Mouse (Mus musculus): ENCODE data around the gene Cdc42bpb. TPM values are rescaled to one million over a fixed set of nuclear protein-coding genes. Genes with fewer than 3 reads are reported as not detected.

Gene Cdc42bpb
- polyA plus RNA-seq, 1 experiment from 2014 or later, result 29.3 TPM

GRCm38 (mm10) chr12:111271966-111272365 lies 105.6 kb downstream of the Cdc42bpb start:
- H3K9me3 ChIP-seq (replicated peaks; ENCODE audit: control insufficient read depth, low read length), result no peaks in the 10 kb centered on the region
- 19% methylated on average over 8 of the region's 8 CpGs for WGBS
- H3K4me2 ChIP-seq (ENCODE audit: low read depth, low read length), result no peak overlapping the region; the same call in 1 of the 2 replicates
- H3K4me1 ChIP-seq (ENCODE audit: control insufficient read depth, insufficient read depth, low read length), result peaks cover 20% of the 10 kb centered on the region
- H3K36me3 ChIP-seq (ENCODE audit: control insufficient read depth, insufficient read depth, low read length), result no peaks in the 10 kb centered on the region
- peaks cover 72% of the 10 kb centered on the region for H3K27me3 ChIP-seq (ENCODE audit: control insufficient read depth, insufficient read depth, low read length)
- ATAC-seq (ENCODE audit: insufficient read depth, low FRiP score), result no peak
- no peak overlapping the region for H3K9ac ChIP-seq (ENCODE audit: low read length)
- H3K27ac ChIP-seq (ENCODE audit: low read length), result no peak overlapping the region
- H3K4me3 ChIP-seq (replicated peaks; ENCODE audit: low read length), result no peak overlapping the region

GRCm38 (mm10) chr12:111271406-111271805 lies 106.1 kb downstream of the Cdc42bpb start:
- H3K27ac ChIP-seq (ENCODE audit: low read length), result no peak overlapping the region
- peak overlapping the region; percentile 24 for H3K4me3 ChIP-seq (replicated peaks; ENCODE audit: low read length)
- peaks cover 66% of the 10 kb centered on the region for H3K27me3 ChIP-seq (ENCODE audit: control insufficient read depth, insufficient read depth, low read length)
- WGBS, result 8% methylated on average over 28 of the region's 28 CpGs
- peak overlapping the region; percentile 32 for H3K4me2 ChIP-seq (ENCODE audit: low read depth, low read length)
- no peaks in the 10 kb centered on the region for H3K36me3 ChIP-seq (ENCODE audit: control insufficient read depth, insufficient read depth, low read length)
- peaks cover 20% of the 10 kb centered on the region for H3K4me1 ChIP-seq (ENCODE audit: control insufficient read depth, insufficient read depth, low read length)
- H3K9ac ChIP-seq (ENCODE audit: low read length), result no peak overlapping the region
- ATAC-seq (ENCODE audit: insufficient read depth, low FRiP score), result no peak
- no peaks in the 10 kb centered on the region for H3K9me3 ChIP-seq (replicated peaks; ENCODE audit: control insufficient read depth, low read length)

- ATAC-seq (ENCODE audit: insufficient read depth, low FRiP score), result no peak
- WGBS, result 24% methylated on average over 25 of the region's 25 CpGs
- H3K9ac ChIP-seq (ENCODE audit: low read length), result no peak within 1 kb of the TSS
- H3K36me3 ChIP-seq (ENCODE audit: control insufficient read depth, insufficient read depth, low read length), result no peaks in the 10 kb centered on the region
- H3K27ac ChIP-seq (ENCODE audit: low read length), result no peak within 1 kb of the TSS
- no peaks in the 10 kb centered on the region for H3K9me3 ChIP-seq (replicated peaks; ENCODE audit: control insufficient read depth, low read length)
- H3K4me1 ChIP-seq (ENCODE audit: control insufficient read depth, insufficient read depth, low read length), result peaks cover 18% of the 10 kb centered on the region
- H3K27me3 ChIP-seq (ENCODE audit: control insufficient read depth, insufficient read depth, low read length), result peaks cover 59% of the 10 kb centered on the region
- peak within 1 kb of the TSS; percentile 32 for H3K4me2 ChIP-seq (ENCODE audit: low read depth, low read length)
- peak within 1 kb of the TSS; percentile 24 for H3K4me3 ChIP-seq (replicated peaks; ENCODE audit: low read length)
These were observed 106.8 kb downstream of the Cdc42bpb start, which contains the start of gene Amn for GRCm38 (mm10) chr12:111270629-111271277. Amn (plus strand) TSS chr12:111271095.

- WGBS, result 56% methylated on average over 4 of the region's 4 CpGs
These were observed 109.7 kb downstream of the Cdc42bpb start for GRCm38 (mm10) chr12:111267673-111268325.

GRCm38 (mm10) chr12:111266592-111266991 lies 110.9 kb downstream of the Cdc42bpb start:
- H3K36me3 ChIP-seq (ENCODE audit: control insufficient read depth, insufficient read depth, low read length), result no peaks in the 10 kb centered on the region
- no peak overlapping the region for H3K9ac ChIP-seq (ENCODE audit: low read length)
- no peak for ATAC-seq (ENCODE audit: insufficient read depth, low FRiP score)
- no peaks in the 10 kb centered on the region for H3K9me3 ChIP-seq (replicated peaks; ENCODE audit: control insufficient read depth, low read length)
- H3K27ac ChIP-seq (ENCODE audit: low read length), result no peak overlapping the region
- 78% methylated on average over 12 of the region's 12 CpGs for WGBS
- peaks cover 18% of the 10 kb centered on the region for H3K27me3 ChIP-seq (ENCODE audit: control insufficient read depth, insufficient read depth, low read length)
- no peak overlapping the region for H3K4me3 ChIP-seq (replicated peaks; ENCODE audit: low read length)
- no peak overlapping the region for H3K4me2 ChIP-seq (ENCODE audit: low read depth, low read length)
- H3K4me1 ChIP-seq (ENCODE audit: control insufficient read depth, insufficient read depth, low read length), result no peaks in the 10 kb centered on the region

More at GRCm38 (mm10) chr12:111267673-111268325, 109.7 kb downstream of the Cdc42bpb start:
- H3K4me2 ChIP-seq (ENCODE audit: low read depth, low read length), result no peak overlapping the region
- H3K27me3 ChIP-seq (ENCODE audit: control insufficient read depth, insufficient read depth, low read length), result peaks cover 30% of the 10 kb centered on the region
- no peak overlapping the region for H3K27ac ChIP-seq (ENCODE audit: low read length)
- ATAC-seq (ENCODE audit: insufficient read depth, low FRiP score), result no peak
- no peaks in the 10 kb centered on the region for H3K9me3 ChIP-seq (replicated peaks; ENCODE audit: control insufficient read depth, low read length)
- no peak overlapping the region for H3K4me3 ChIP-seq (replicated peaks; ENCODE audit: low read length)
- H3K4me1 ChIP-seq (ENCODE audit: control insufficient read depth, insufficient read depth, low read length), result no peaks in the 10 kb centered on the region
- no peak overlapping the region for H3K9ac ChIP-seq (ENCODE audit: low read length)
- no peaks in the 10 kb centered on the region for H3K36me3 ChIP-seq (ENCODE audit: control insufficient read depth, insufficient read depth, low read length)

GRCm38 (mm10) chr12:111265212-111265611 lies 112.3 kb downstream of the Cdc42bpb start:
- no peaks in the 10 kb centered on the region for H3K36me3 ChIP-seq (ENCODE audit: control insufficient read depth, insufficient read depth, low read length)
- H3K9me3 ChIP-seq (replicated peaks; ENCODE audit: control insufficient read depth, low read length), result no peaks in the 10 kb centered on the region
- no peak for ATAC-seq (ENCODE audit: insufficient read depth, low FRiP score)
- no peak overlapping the region for H3K9ac ChIP-seq (ENCODE audit: low read length)
- H3K4me3 ChIP-seq (replicated peaks; ENCODE audit: low read length), result no peak overlapping the region
- 71% methylated on average over 5 of the region's 5 CpGs for WGBS
- no peaks in the 10 kb centered on the region for H3K4me1 ChIP-seq (ENCODE audit: control insufficient read depth, insufficient read depth, low read length)
- no peak overlapping the region for H3K27ac ChIP-seq (ENCODE audit: low read length)
- no peak overlapping the region for H3K4me2 ChIP-seq (ENCODE audit: low read depth, low read length)
- peaks cover 5% of the 10 kb centered on the region for H3K27me3 ChIP-seq (ENCODE audit: control insufficient read depth, insufficient read depth, low read length)

- Histone ChIP-seq H3K27me3 (ENCODE audit: control insufficient read depth, insufficient read depth, low read length) (no peaks in the 10 kb centered on the region), H3K27ac (ENCODE audit: low read length) (no peak overlapping the region), H3K36me3 (ENCODE audit: control insufficient read depth, insufficient read depth, low read length) (no peaks in the 10 kb centered on the region), H3K4me1 (ENCODE audit: control insufficient read depth, insufficient read depth, low read length) (no peaks in the 10 kb centered on the region), H3K9me3 (replicated peaks; ENCODE audit: control insufficient read depth, low read length) (no peaks in the 10 kb centered on the region), H3K4me2 (ENCODE audit: low read depth, low read length) (no peak overlapping the region), H3K9ac (ENCODE audit: low read length) (no peak overlapping the region), H3K4me3 (replicated peaks; ENCODE audit: low read length) (no peak overlapping the region)
- no peak for ATAC-seq (ENCODE audit: insufficient read depth, low FRiP score)
- 95% methylated on average over 16 of the region's 16 CpGs for WGBS
These were observed 113.9 kb downstream of the Cdc42bpb start for GRCm38 (mm10) chr12:111263650-111264049.

- Histone ChIP-seq H3K4me1 (ENCODE audit: control insufficient read depth, insufficient read depth, low read length) (no peaks in the 10 kb centered on the region), H3K27ac (ENCODE audit: low read length) (no peak overlapping the region), H3K4me2 (ENCODE audit: low read depth, low read length) (no peak overlapping the region), H3K36me3 (ENCODE audit: control insufficient read depth, insufficient read depth, low read length) (no peaks in the 10 kb centered on the region), H3K27me3 (ENCODE audit: control insufficient read depth, insufficient read depth, low read length) (no peaks in the 10 kb centered on the region), H3K9ac (ENCODE audit: low read length) (no peak overlapping the region), H3K9me3 (replicated peaks; ENCODE audit: control insufficient read depth, low read length) (no peaks in the 10 kb centered on the region), H3K4me3 (replicated peaks; ENCODE audit: low read length) (no peak overlapping the region)
- no peak for ATAC-seq (ENCODE audit: insufficient read depth, low FRiP score)
- WGBS, result 60% methylated on average over 9 of the region's 9 CpGs
These were observed 126.3 kb downstream of the Cdc42bpb start for GRCm38 (mm10) chr12:111251227-111251626.

- Histone ChIP-seq H3K27ac (ENCODE audit: low read length) (no peak overlapping the region), H3K9me3 (replicated peaks; ENCODE audit: control insufficient read depth, low read length) (no peaks in the 10 kb centered on the region), H3K4me2 (ENCODE audit: low read depth, low read length) (no peak overlapping the region), H3K27me3 (ENCODE audit: control insufficient read depth, insufficient read depth, low read length) (no peaks in the 10 kb centered on the region), H3K4me3 (replicated peaks; ENCODE audit: low read length) (no peak overlapping the region), H3K4me1 (ENCODE audit: control insufficient read depth, insufficient read depth, low read length) (no peaks in the 10 kb centered on the region), H3K9ac (ENCODE audit: low read length) (no peak overlapping the region), H3K36me3 (ENCODE audit: control insufficient read depth, insufficient read depth, low read length) (no peaks in the 10 kb centered on the region)
- no peak for ATAC-seq (ENCODE audit: insufficient read depth, low FRiP score)
- 85% methylated on average over 8 of the region's 8 CpGs for WGBS
These were observed 127.4 kb downstream of the Cdc42bpb start for GRCm38 (mm10) chr12:111250116-111250515.

All from stomach, embryonic 16.5 days (tissue).